Mouse (Mus musculus) CH12.LX (cell line): ENCODE results near the gene Ndufc2.

ENCODE experiments used
- E2F4 ChIP-seq: IDR thresholded peaks from 2 replicates; pipeline ENCODE4 v1.6.1; 2011; ENCODE audit warnings: low read depth, low read length, improper control_type of control experiment; ENCODE audit not compliant: insufficient replicate concordance
- MYC ChIP-seq: IDR thresholded peaks from 2 replicates; pipeline ENCODE4 v1.6.1; 2011; ENCODE audit warnings: low read depth, mild to moderate bottlenecking, improper control_type of control experiment, low read length
- POLR2A ChIP-seq: IDR thresholded peaks from 2 replicates; pipeline ENCODE4 v1.6.1; 2011; ENCODE audit warnings: low read depth, mild to moderate bottlenecking, improper control_type of control experiment, low read length
- POLR2AphosphoS2 ChIP-seq: IDR thresholded peaks from 2 replicates; pipeline ENCODE4 v1.6.1; 2011; ENCODE audit warnings: low read depth, low read length, improper control_type of control experiment
- USF2 ChIP-seq: conservative IDR thresholded peaks from 2 replicates; pipeline ENCODE4 v1.6.1; 2011; ENCODE audit warnings: low read depth, low read length, improper control_type of control experiment

DNA sequence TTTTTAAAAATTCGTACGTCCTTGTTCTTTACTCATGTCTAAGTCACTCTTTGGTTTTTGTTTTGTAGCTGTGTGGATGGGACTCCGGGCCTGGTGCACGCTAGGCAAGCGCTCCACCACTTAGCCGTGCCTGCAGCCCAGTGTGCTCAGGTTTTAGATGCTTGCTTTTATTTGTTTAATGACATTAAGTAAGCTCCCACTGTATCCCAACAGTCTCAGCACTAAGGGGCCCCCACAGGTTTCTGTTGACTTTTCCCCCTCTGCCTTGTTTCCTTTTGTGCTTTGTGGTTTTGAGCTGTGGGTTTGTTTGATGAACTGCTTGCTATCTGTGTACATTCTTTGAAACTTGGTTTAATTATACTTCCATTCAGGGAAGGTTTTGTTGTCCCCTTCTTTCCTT, 52.4 kb downstream of the Ndufc2 start:
- TF ChIP-seq USF2 (no peak), POLR2A (no peak), MYC (no peak), E2F4 (no peak), POLR2AphosphoS2 (no peak)
